In the genomic region with DNA sequence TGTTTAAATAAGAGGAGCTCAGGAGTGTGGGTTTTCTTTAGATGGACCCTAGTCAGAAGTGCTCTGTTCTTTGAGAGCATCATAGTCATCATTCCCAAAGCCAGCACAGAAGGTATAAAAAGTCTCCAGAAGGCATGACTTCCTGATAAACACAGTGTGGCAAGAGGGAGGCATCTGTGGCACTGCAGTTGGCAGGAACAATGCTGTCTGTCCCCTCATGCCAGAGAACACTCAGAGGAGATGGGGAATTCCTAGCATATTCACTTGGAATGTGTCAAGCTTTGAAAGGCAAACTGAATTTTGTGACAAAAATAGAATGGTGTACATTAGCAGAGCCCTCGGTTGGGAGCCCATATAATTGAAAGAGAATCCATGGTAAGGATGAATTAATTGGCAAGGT, we compare ENCODE assay signal across 12 mouse cellular contexts.
A peak's percentile ranks its signal among the peaks of the same experiment; 100 is the strongest.
DNase-seq lines count a peak whose midpoint lies in the region; ATAC-seq lines count a peak whose summit lies in the region.
"Had no signal": no experiment of that assay in that cellular context is flagged by ENCODE, and none has a peak within 500 bp of the region (broad histone marks: within the 10 kb centered on the region; RNA-seq: fewer than 3 reads in every experiment).

No protein-coding gene starts in this region.

- no peak overlapping the region for H3K4me2 ChIP-seq in kidney, embryonic 16.5 days (replicated peaks; ENCODE audit: low read depth, low read length)

- DNase-seq in heart, adult 18-20 months, result peak; percentile 5 to 8
- no peak for DNase-seq in heart, adult 8-10 months (ENCODE audit: low spot score)
- peak; percentile 70 for DNase-seq in Muller cell, postnatal 12 days (ENCODE audit: inconsistent ontology term)
- peak; percentile 20 for DNase-seq in cerebellum, adult 8-10 months
- peak; percentile 62 for DNase-seq in layer of hippocampus, adult 9-11 months
- DNase-seq in testis, postnatal 10 days (ENCODE audit: low spot score), result no peak
- DNase-seq: gastrocnemius, adult 2 months; kidney, postnatal 10 days; lung, postnatal 4 days had no signal

- H3K4me1 ChIP-seq in kidney, embryonic 16.5 days (ENCODE audit: insufficient read depth, low read length), result no peaks in the 10 kb centered on the region
- H3K4me1 ChIP-seq: embryonic facial prominence, embryonic 10.5 days had no signal

- ATAC-seq in kidney, embryonic 16.5 days (ENCODE audit: low FRiP score, low TSS enrichment), result no peak

- H3K9me3 ChIP-seq in kidney, embryonic 16.5 days (ENCODE audit: low read length), result no peaks in the 10 kb centered on the region
- H3K9me3 ChIP-seq: embryonic facial prominence, embryonic 10.5 days had no signal

- no peak overlapping the region for H3K9ac ChIP-seq in kidney, embryonic 16.5 days (replicated peaks; ENCODE audit: low read length)

- H3K4me3 ChIP-seq in kidney, embryonic 16.5 days (ENCODE audit: low read length), result no peak overlapping the region
- H3K4me3 ChIP-seq: embryonic facial prominence, embryonic 10.5 days; gastrocnemius, adult 2 months; myocyte had no signal

- WGBS in kidney, embryonic 16.5 days, result 56% methylated on average over 1 of the region's 1 CpGs

- no peaks in the 10 kb centered on the region for H3K36me3 ChIP-seq in kidney, embryonic 16.5 days (ENCODE audit: insufficient read depth, low read length)
- H3K36me3 ChIP-seq: embryonic facial prominence, embryonic 10.5 days had no signal

- H3K27me3 ChIP-seq in kidney, embryonic 16.5 days (ENCODE audit: insufficient read depth, low read length), result no peaks in the 10 kb centered on the region

- no peak overlapping the region for H3K27ac ChIP-seq in kidney, embryonic 16.5 days (ENCODE audit: low read length)
- H3K27ac ChIP-seq: embryonic facial prominence, embryonic 10.5 days; gastrocnemius, adult 2 months had no signal

Comparison
In these comparisons a context has a peak if more than half of its experiments do, and no peak if none do; other contexts are left out.
1. DNase-seq: peak in heart, adult 18-20 months (2 of 2), Muller cell, postnatal 12 days (single experiment), cerebellum, adult 8-10 months (single experiment) and layer of hippocampus, adult 9-11 months (single experiment); none in heart, adult 8-10 months (single experiment) and testis, postnatal 10 days (single experiment).